Comparison of ENCODE assay signal across 8 mouse cellular contexts in the genomic region with DNA sequence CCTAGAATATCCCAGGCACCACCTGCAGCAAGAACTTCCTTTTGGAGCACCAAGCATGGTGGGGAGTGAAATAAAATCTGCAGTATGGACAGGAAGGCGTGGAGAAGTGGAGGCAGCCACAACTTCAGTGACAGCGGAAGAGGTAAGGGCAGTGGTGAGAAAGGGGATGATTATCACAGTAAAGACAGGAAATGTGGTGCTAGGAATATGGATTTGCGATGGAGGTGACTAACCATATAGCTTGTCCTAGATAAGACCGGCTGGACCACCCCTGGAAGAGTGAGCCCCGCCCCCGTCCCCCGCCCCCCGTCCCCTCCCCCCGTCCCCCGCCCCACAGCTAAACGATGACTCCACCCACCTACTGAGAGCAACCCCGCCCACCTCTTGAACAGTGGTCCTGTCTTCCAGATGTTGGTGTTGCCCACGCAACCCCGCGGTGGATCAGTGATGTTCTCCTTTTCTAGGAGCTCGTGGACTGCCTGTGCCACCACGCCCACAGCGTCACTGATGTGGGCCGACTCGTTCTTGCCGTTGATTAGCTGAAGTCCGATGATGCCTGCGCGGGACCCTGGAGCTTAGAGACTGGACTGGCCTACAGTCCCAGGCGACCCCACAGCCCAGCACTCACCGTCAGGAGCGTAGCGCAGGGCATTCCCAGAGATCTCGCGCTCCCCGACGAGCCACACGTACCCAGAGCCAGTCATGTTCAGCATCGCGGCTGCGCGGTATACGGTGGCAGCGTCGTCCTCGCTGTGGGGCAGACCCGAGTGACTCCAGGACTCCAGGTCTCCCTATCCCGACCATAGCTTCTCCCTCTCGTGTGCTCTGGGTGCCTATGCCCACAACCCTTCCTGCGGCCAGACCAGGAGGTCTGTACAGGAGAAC. TPM values are rescaled to one million over a fixed set of nuclear protein-coding genes. Genes with fewer than 3 reads are reported as not detected.
DNase-seq lines count a peak whose midpoint lies in the region; ATAC-seq and TF ChIP-seq lines count a peak whose summit lies in the region.

No protein-coding gene starts in this region.

- H3K27me3 ChIP-seq in heart, adult 2 months (ENCODE audit: control insufficient read depth, insufficient read depth, low read length): peaks cover 8% of the 10 kb centered on the region
- peaks cover 42% of the 10 kb centered on the region for H3K27me3 ChIP-seq in intestine, embryonic 16.5 days (replicated peaks; ENCODE audit: control insufficient read depth, insufficient read depth, low read length)
- H3K27me3 ChIP-seq in megakaryocyte, embryonic 14.5 days (replicated peaks): peaks cover 80% of the 10 kb centered on the region
- peaks cover 23% of the 10 kb centered on the region for H3K27me3 ChIP-seq in stomach, embryonic 14.5 days (ENCODE audit: control insufficient read depth, insufficient read depth, low read length)

- H3K27ac ChIP-seq in heart, adult 2 months: no peak overlapping the region
- H3K27ac ChIP-seq in intestine, embryonic 16.5 days (ENCODE audit: low read length): no peak overlapping the region
- no peak overlapping the region for H3K27ac ChIP-seq in stomach, embryonic 14.5 days (ENCODE audit: low read length)

- H3K36me3 ChIP-seq in heart, adult 2 months (ENCODE audit: control insufficient read depth, insufficient read depth, low read length): no peaks in the 10 kb centered on the region
- no peaks in the 10 kb centered on the region for H3K36me3 ChIP-seq in intestine, embryonic 16.5 days (ENCODE audit: control insufficient read depth, insufficient read depth, low read length)
- H3K36me3 ChIP-seq in megakaryocyte, embryonic 14.5 days (replicated peaks; ENCODE audit: low read length): no peaks in the 10 kb centered on the region
- no peaks in the 10 kb centered on the region for H3K36me3 ChIP-seq in stomach, embryonic 14.5 days (ENCODE audit: control insufficient read depth, insufficient read depth, low read length)

- 0 out of 2 replicates have a peak, but pooled peaks have one; percentile 7 for ATAC-seq in erythroid progenitor cell, adult 5-6 weeks (replicated peaks; ENCODE audit: low FRiP score, poor library complexity, severe bottlenecking)
- peak; percentile 63 for ATAC-seq in intestine, embryonic 16.5 days
- peak; percentile 53; the same call in 1 of the 2 replicates for ATAC-seq in stomach, embryonic 14.5 days (ENCODE audit: insufficient number of reproducible peaks, insufficient read depth, low FRiP score, low read depth)

- no peaks in the 10 kb centered on the region for H3K79me2 ChIP-seq in heart, adult 2 months (replicated peaks; ENCODE audit: control insufficient read depth, insufficient read depth, low read length)

- peak overlapping the region; percentile 92 for H3K4me2 ChIP-seq in intestine, embryonic 16.5 days (ENCODE audit: low read depth, low read length)
- H3K4me2 ChIP-seq in stomach, embryonic 14.5 days (replicated peaks; ENCODE audit: low read depth, low read length): peak overlapping the region; percentile 63

- no peak for DNase-seq in heart, adult 2 months
- DNase-seq in heart, adult 9 months (ENCODE audit: low spot score in 2 of 2): no peak
- DNase-seq in Muller cell, postnatal 12 days (ENCODE audit: inconsistent ontology term): peak; percentile 53
- DNase-seq in gastrocnemius, postnatal 4 days (ENCODE audit: low spot score in 2 of 2): no peak

- 0 out of 2 replicates have a peak overlapping the region, but pooled peaks have one; percentile 23 for H3K4me3 ChIP-seq in heart, adult 2 months
- H3K4me3 ChIP-seq in intestine, embryonic 16.5 days (ENCODE audit: low read length): peak overlapping the region; percentile 53
- peak overlapping the region; percentile 87 for H3K4me3 ChIP-seq in megakaryocyte, embryonic 14.5 days (replicated peaks)
- peak overlapping the region; percentile 32 for H3K4me3 ChIP-seq in stomach, embryonic 14.5 days (ENCODE audit: low read depth, low read length)

- TF ChIP-seq CTCF in heart, adult 2 months (IDR thresholded peaks at IDR 0.05): no peak

- no peak for TF ChIP-seq POLR2A in heart, adult 2 months (IDR thresholded peaks at IDR 0.05; ENCODE audit: insufficient read depth, low read depth, low read length)

- no peaks in the 10 kb centered on the region for H3K9me3 ChIP-seq in intestine, embryonic 16.5 days (ENCODE audit: control insufficient read depth, low read length)
- H3K9me3 ChIP-seq in megakaryocyte, embryonic 14.5 days: peaks cover 9% of the 10 kb centered on the region; the same call in 1 of the 2 replicates
- H3K9me3 ChIP-seq in stomach, embryonic 14.5 days (ENCODE audit: control insufficient read depth, low read depth, low read length): no peaks in the 10 kb centered on the region

- intact Hi-C loops in heart, adult 2 months (cut with DNase I): no loop called here

- WGBS in heart, adult 2 months: 2% methylated on average over 41 of the region's 45 CpGs
- WGBS in intestine, embryonic 16.5 days: 4% methylated on average over 42 of the region's 45 CpGs
- WGBS in stomach, embryonic 14.5 days: 4% methylated on average over 45 of the region's 45 CpGs

- H3K9ac ChIP-seq in heart, adult 2 months (ENCODE audit: low read depth, low read length): no peak overlapping the region
- H3K9ac ChIP-seq in intestine, embryonic 16.5 days (ENCODE audit: low read depth, low read length): peak overlapping the region; percentile 60
- peak overlapping the region; percentile 21; the same call in 1 of the 2 replicates for H3K9ac ChIP-seq in stomach, embryonic 14.5 days (replicated peaks; ENCODE audit: low read depth, low read length)

- no peak for TF ChIP-seq EP300 in heart, adult 2 months (IDR thresholded peaks at IDR 0.05; ENCODE audit: insufficient read depth, low read depth, low read length)

- no peaks in the 10 kb centered on the region for H3K4me1 ChIP-seq in heart, adult 2 months (ENCODE audit: control insufficient read depth, insufficient read depth, low read length)
- no peaks in the 10 kb centered on the region; the same call in 1 of the 2 replicates for H3K4me1 ChIP-seq in intestine, embryonic 16.5 days (ENCODE audit: control insufficient read depth, insufficient read depth, low read length)
- peaks cover 20% of the 10 kb centered on the region for H3K4me1 ChIP-seq in megakaryocyte, embryonic 14.5 days
- 0 out of 2 replicates have a peak, but pooled peaks cover 4% of the 10 kb centered on the region for H3K4me1 ChIP-seq in stomach, embryonic 14.5 days (ENCODE audit: control insufficient read depth, insufficient read depth, low read length)

RNA-seq across cellular contexts. Expression of gene Grin1, which starts 14.1 kb away (rescaled TPM):
- total RNA-seq in heart, adult 2 months (2021): not detected
- polyA plus RNA-seq in heart, adult 2 months (2012; rRNA removed): 0.18 and 0.41 TPM in 2 replicates
- not detected in 2 replicates for total RNA-seq in erythroid progenitor cell, adult 5-6 weeks (2015; ENCODE audit: low replicate concordance)
- total RNA-seq in erythroid progenitor cell, adult 5-6 weeks (2017; ENCODE audit: low replicate concordance): not detected in 2 replicates
- polyA plus RNA-seq in intestine, embryonic 16.5 days (2015; fragmentation: Nextera tagmentation; extraction: Ambion mirVana): 1.7 and 2.1 TPM in 2 replicates
- not detected in 2 replicates for polyA plus RNA-seq in megakaryocyte, embryonic 14.5 days (2012; ENCODE audit: insufficient read depth, low replicate concordance)
- polyA plus RNA-seq in stomach, embryonic 14.5 days (2014; fragmentation: Nextera tagmentation; extraction: Ambion mirVana): 1.8 and 3.2 TPM in 2 replicates
- total RNA-seq in gastrocnemius, postnatal 4 days (2021): under 1 TPM; 0.17 to 0.26 TPM

RNA-seq across cellular contexts. Expression of gene Lrrc26, which starts 15.2 kb away (rescaled TPM):
- not detected for total RNA-seq in heart, adult 2 months (2021)
- 2.9 TPM in 1 of 2 replicates, not detected in the other for polyA plus RNA-seq in heart, adult 2 months (2012; rRNA removed)
- not detected in 2 replicates for total RNA-seq in erythroid progenitor cell, adult 5-6 weeks (2015; ENCODE audit: low replicate concordance)
- not detected in 2 replicates for total RNA-seq in erythroid progenitor cell, adult 5-6 weeks (2017; ENCODE audit: low replicate concordance)
- 1.9 and 2.5 TPM in 2 replicates for polyA plus RNA-seq in intestine, embryonic 16.5 days (2015; fragmentation: Nextera tagmentation; extraction: Ambion mirVana)
- not detected in 2 replicates for polyA plus RNA-seq in megakaryocyte, embryonic 14.5 days (2012; ENCODE audit: insufficient read depth, low replicate concordance)
- polyA plus RNA-seq in stomach, embryonic 14.5 days (2014; fragmentation: Nextera tagmentation; extraction: Ambion mirVana): 1.9 and 3.4 TPM in 2 replicates
- total RNA-seq in gastrocnemius, postnatal 4 days (2021): not detected

RNA-seq across cellular contexts. Expression of gene Tmem210, which starts 17.0 kb away (rescaled TPM):
- not detected for total RNA-seq in heart, adult 2 months (2021)
- 0.27 and 0.44 TPM in 2 replicates for polyA plus RNA-seq in heart, adult 2 months (2012; rRNA removed)
- not detected in 2 replicates for total RNA-seq in erythroid progenitor cell, adult 5-6 weeks (2015; ENCODE audit: low replicate concordance)
- total RNA-seq in erythroid progenitor cell, adult 5-6 weeks (2017; ENCODE audit: low replicate concordance): not detected in 2 replicates
- not detected in 2 replicates for polyA plus RNA-seq in intestine, embryonic 16.5 days (2015; fragmentation: Nextera tagmentation; extraction: Ambion mirVana)
- polyA plus RNA-seq in megakaryocyte, embryonic 14.5 days (2012; ENCODE audit: insufficient read depth, low replicate concordance): not detected in 2 replicates
- polyA plus RNA-seq in stomach, embryonic 14.5 days (2014; fragmentation: Nextera tagmentation; extraction: Ambion mirVana): not detected in 2 replicates
- not detected for total RNA-seq in gastrocnemius, postnatal 4 days (2021)

RNA-seq across cellular contexts. Expression of gene Man1b1, which starts 27.2 kb away (rescaled TPM):
- total RNA-seq in heart, adult 2 months (2021): 10 to 100 TPM; 21.6 to 22.5 TPM
- 8.2 and 9.9 TPM in 2 replicates for polyA plus RNA-seq in heart, adult 2 months (2012; rRNA removed)
- total RNA-seq in erythroid progenitor cell, adult 5-6 weeks (2015; ENCODE audit: low replicate concordance): 20.9 and 40.2 TPM in 2 replicates
- total RNA-seq in erythroid progenitor cell, adult 5-6 weeks (2017; ENCODE audit: low replicate concordance): 34.1 and 51.6 TPM in 2 replicates
- 36.7 and 43.2 TPM in 2 replicates for polyA plus RNA-seq in intestine, embryonic 16.5 days (2015; fragmentation: Nextera tagmentation; extraction: Ambion mirVana)
- polyA plus RNA-seq in megakaryocyte, embryonic 14.5 days (2012; ENCODE audit: insufficient read depth, low replicate concordance): 4.4 and 13.9 TPM in 2 replicates
- polyA plus RNA-seq in stomach, embryonic 14.5 days (2014; fragmentation: Nextera tagmentation; extraction: Ambion mirVana): 98.7 and 111 TPM in 2 replicates
- 10 to 100 TPM; 36.5 to 40.2 TPM for total RNA-seq in gastrocnemius, postnatal 4 days (2021)

RNA-seq across cellular contexts. Expression of gene Anapc2, which starts 32.6 kb away (rescaled TPM):
- 10 to 100 TPM; 36.0 to 36.3 TPM for total RNA-seq in heart, adult 2 months (2021)
- polyA plus RNA-seq in heart, adult 2 months (2012; rRNA removed): 57.2 and 68.2 TPM in 2 replicates
- 34.6 and 55.8 TPM in 2 replicates for total RNA-seq in erythroid progenitor cell, adult 5-6 weeks (2015; ENCODE audit: low replicate concordance)
- total RNA-seq in erythroid progenitor cell, adult 5-6 weeks (2017; ENCODE audit: low replicate concordance): 29.7 and 40.0 TPM in 2 replicates
- polyA plus RNA-seq in intestine, embryonic 16.5 days (2015; fragmentation: Nextera tagmentation; extraction: Ambion mirVana): 91.4 and 97.3 TPM in 2 replicates
- polyA plus RNA-seq in megakaryocyte, embryonic 14.5 days (2012; ENCODE audit: insufficient read depth, low replicate concordance): 3.1 and 14.8 TPM in 2 replicates
- 108 and 116 TPM in 2 replicates for polyA plus RNA-seq in stomach, embryonic 14.5 days (2014; fragmentation: Nextera tagmentation; extraction: Ambion mirVana)
- 10 to 100 TPM; 64.9 to 69.0 TPM for total RNA-seq in gastrocnemius, postnatal 4 days (2021)

Comparison
In these comparisons a context has a peak if more than half of its experiments do, and no peak if none do; other contexts are left out.
1. H3K4me3 ChIP-seq: peak in every context shown above with its lines; median percentile 87 in megakaryocyte, embryonic 14.5 days; 53 in intestine, embryonic 16.5 days; 32 in stomach, embryonic 14.5 days; 23 in heart, adult 2 months.
2. ATAC-seq: peak in every context shown above with its lines; median percentile 63 in intestine, embryonic 16.5 days; 53 in stomach, embryonic 14.5 days; 7 in erythroid progenitor cell, adult 5-6 weeks.